Mouse (Mus musculus) E14TG2a.4 (cell line): Measurements from ENCODE around the gene Mcub.

ENCODE experiments used
- H3K27me3 ChIP-seq: 2 replicates; pipeline ENCODE4 v1.6.1; 2014; ENCODE audit warnings: low read length, control low read depth; ENCODE audit not compliant: insufficient read depth
- H3K36me3 ChIP-seq: 2 replicates; pipeline ENCODE4 v1.6.1; 2014; ENCODE audit warnings: low read length, control low read depth; ENCODE audit not compliant: insufficient read depth
- H3K4me1 ChIP-seq: replicated peaks from 2 replicates; pipeline ENCODE4 v1.6.1; 2014; ENCODE audit warnings: low read depth, low read length, control low read depth
- H3K4me3 ChIP-seq: replicated peaks from 2 replicates; pipeline ENCODE4 v1.5.1; 2014; ENCODE audit warnings: mild to moderate bottlenecking, low read length
- H3K9me3 ChIP-seq: 2 replicates; pipeline ENCODE4 v1.6.1; 2014; ENCODE audit warnings: low read length, control low read depth
- CTCF ChIP-seq: conservative IDR thresholded peaks from 2 replicates; pipeline ENCODE4 v1.5.1; 2014; ENCODE audit warnings: low read length
- NANOG ChIP-seq: IDR thresholded peaks from 2 replicates; pipeline ENCODE4 v1.6.1; 2014; ENCODE audit warnings: borderline replicate concordance, low read length, mixed read lengths
- POU5F1 ChIP-seq: IDR thresholded peaks from 2 replicates; pipeline ENCODE4 v1.6.1; 2014; ENCODE audit warnings: low read length, borderline replicate concordance

The Mcub gene

DNA sequence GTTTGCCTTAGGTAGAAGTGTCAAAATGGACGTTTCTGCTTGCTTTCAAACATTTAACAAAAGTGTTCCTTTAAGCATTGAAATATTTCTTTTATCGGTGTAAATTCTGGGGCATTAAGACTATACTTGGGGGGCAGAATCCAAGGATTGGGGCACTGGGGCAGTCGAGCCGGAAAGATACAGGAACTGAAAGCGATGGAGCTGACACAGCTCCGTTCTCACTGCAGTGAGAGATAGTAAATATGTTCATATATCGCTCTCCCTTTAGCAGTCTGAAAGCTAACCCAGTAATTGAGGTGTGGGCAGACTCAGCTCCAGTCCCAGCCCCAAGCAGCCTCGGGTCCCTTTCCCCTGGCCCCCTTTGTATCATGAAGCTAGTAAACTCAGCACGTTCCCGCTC is 975 bp downstream of the Mcub start:
- Histone ChIP-seq H3K4me1 (peaks cover 4% of the 10 kb centered on the region; the same call in 1 of the 2 replicates), H3K9me3 (peaks cover 29% of the 10 kb centered on the region), H3K27me3 (peaks cover 28% of the 10 kb centered on the region), H3K4me3 (peak overlapping the region; percentile 73), H3K36me3 (no peaks in the 10 kb centered on the region)
- TF ChIP-seq NANOG (no peak), POU5F1 (no peak), CTCF (no peak)

GRCm38 (mm10) chr3:129967874-129968273 is 2.1 kb downstream of the Mcub start:
- TF ChIP-seq POU5F1 (no peak), CTCF (no peak), NANOG (no peak)
- Histone ChIP-seq H3K27me3 (peaks cover 28% of the 10 kb centered on the region), H3K36me3 (no peaks in the 10 kb centered on the region), H3K4me1 (peaks cover 4% of the 10 kb centered on the region; the same call in 1 of the 2 replicates), H3K4me3 (no peak overlapping the region), H3K9me3 (peaks cover 23% of the 10 kb centered on the region)

GRCm38 (mm10) chr3:129964681-129965080 is 5.3 kb downstream of the Mcub start:
- TF ChIP-seq CTCF (no peak), NANOG (no peak), POU5F1 (no peak)
- Histone ChIP-seq H3K9me3 (no peaks in the 10 kb centered on the region), H3K36me3 (no peaks in the 10 kb centered on the region), H3K4me3 (no peak overlapping the region), H3K27me3 (peaks cover 22% of the 10 kb centered on the region), H3K4me1 (peaks cover 7% of the 10 kb centered on the region)

DNA sequence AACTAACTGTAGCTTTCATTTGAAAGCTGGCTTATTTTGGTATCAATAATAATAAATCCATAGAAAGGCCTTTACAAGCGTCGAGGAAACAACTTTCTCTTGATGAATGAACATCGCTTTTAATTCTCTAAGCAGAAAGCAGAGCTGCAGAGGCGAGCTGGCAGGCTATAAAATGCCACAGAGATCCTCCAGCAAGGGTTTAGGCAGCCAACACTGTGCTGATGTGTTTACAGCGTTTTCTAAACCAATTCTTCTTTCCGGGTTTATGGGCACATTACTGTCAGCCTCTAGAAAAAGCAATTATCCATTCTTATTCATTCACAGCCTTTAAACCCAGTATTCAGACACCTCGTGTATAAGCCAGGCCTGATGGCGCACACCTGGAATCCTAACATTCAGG is 7.5 kb downstream of the Mcub start:
- H3K27me3 ChIP-seq, result peaks cover 7% of the 10 kb centered on the region; the same call in 1 of the 2 replicates
- no peak for TF ChIP-seq POU5F1
- peaks cover 3% of the 10 kb centered on the region; the same call in 1 of the 2 replicates for H3K4me1 ChIP-seq
- no peak overlapping the region for H3K4me3 ChIP-seq
- H3K36me3 ChIP-seq, result no peaks in the 10 kb centered on the region
- no peaks in the 10 kb centered on the region for H3K9me3 ChIP-seq

DNA sequence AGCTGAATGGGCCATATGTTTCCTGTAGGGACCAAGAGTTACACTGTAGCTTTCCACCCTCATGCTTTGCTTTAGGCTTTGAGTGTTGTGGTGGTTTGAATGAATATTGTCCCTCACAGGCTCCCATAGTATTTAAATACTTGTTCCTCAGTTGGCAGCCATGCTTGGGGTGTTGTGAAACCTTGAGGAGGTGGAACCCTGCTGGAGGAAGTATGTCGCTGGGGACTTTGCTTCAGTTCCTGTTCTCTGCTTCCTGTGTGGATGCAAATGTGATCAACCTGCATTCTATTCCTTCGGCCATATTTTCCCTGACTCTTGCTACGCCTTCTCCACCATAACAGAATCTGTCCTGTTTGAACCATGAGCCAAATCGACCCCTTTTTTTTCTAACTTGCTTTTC is 16.7 kb downstream of the Mcub start:
- TF ChIP-seq POU5F1 (no peak), CTCF (no peak), NANOG (no peak)

DNA sequence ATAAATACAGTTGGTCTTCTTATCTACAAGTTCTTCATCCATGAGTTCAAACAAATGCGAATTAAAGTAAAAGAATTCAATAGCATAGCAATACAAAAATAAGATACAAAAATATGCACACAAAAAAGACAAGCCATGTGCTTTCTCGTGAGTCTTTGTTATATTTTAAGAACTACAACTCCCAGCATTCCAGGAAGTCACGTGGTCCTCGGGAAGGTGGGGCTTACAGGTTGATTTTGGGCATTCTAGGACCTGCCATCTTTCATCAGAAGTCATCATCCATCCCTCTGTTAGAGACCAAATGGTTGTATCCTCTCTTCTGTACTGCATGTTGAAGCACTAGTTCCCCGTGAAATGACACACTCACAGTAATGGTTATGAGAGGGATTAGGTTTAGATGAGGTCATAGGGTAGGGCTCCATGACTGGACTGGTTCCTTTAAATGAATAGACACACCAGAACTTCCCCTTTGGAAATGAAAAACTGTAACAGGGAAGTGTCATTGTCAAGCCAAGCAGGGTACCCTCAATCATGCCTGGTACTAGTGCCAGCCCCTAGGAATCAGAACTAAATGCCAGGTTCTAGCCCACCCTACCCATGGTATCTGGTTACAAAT is 20.7 kb downstream of the Mcub start:
- 0 out of 2 replicates have a peak, but pooled peaks cover 4% of the 10 kb centered on the region for H3K27me3 ChIP-seq
- H3K9me3 ChIP-seq, result no peaks in the 10 kb centered on the region
- no peaks in the 10 kb centered on the region for H3K4me1 ChIP-seq
- H3K36me3 ChIP-seq, result no peaks in the 10 kb centered on the region
- H3K4me3 ChIP-seq, result no peak overlapping the region
- TF ChIP-seq NANOG, result no peak
- no peak for TF ChIP-seq CTCF
- TF ChIP-seq POU5F1, result no peak

More for the DNA sequence above, 16.7 kb downstream of the Mcub start:
- Histone ChIP-seq H3K9me3 (no peaks in the 10 kb centered on the region), H3K36me3 (no peaks in the 10 kb centered on the region), H3K27me3 (no peaks in the 10 kb centered on the region), H3K4me3 (no peak overlapping the region), H3K4me1 (no peaks in the 10 kb centered on the region)

- Histone ChIP-seq H3K36me3 (no peaks in the 10 kb centered on the region), H3K4me3 (no peak overlapping the region), H3K4me1 (no peaks in the 10 kb centered on the region), H3K27me3 (0 out of 2 replicates have a peak, but pooled peaks cover 4% of the 10 kb centered on the region), H3K9me3 (no peaks in the 10 kb centered on the region)
- TF ChIP-seq CTCF (no peak), POU5F1 (no peak), NANOG (no peak)
Observed at GRCm38 (mm10) chr3:129948359-129948758, 21.6 kb downstream of the Mcub start.

DNA sequence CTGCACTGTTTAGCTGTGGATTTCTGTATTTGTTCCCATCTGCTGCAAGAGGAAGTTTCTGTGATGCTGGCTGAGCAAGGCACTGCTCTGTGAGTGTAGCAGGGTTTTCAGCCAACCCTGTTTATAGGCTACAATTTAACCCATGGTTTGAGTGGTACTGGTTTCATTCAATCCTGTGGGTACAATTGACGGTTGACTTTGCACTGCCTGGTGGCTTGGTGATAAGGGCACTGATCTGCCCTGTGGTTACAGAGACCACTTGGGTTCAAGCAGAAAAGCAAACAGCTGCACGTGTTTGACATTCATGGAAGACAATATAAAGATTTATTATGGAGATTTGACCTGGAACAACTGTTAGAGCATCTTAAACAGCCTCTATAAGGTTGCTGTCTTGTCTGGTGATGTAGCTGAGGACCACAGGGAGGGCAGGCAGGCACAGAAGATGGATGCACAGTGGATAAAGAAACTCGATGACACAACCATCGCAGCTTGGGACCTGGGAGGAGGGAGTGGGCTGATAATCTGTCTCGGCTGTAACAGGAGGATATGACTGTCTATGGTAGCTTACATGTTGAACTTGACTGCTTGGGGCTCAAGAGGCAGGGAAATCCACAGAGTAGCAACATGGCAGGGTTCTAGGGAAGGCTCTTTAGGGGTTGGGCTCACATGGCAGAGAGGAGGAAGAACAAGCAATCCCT is 23.6 kb downstream of the Mcub start:
- no peak for TF ChIP-seq NANOG
- no peak for TF ChIP-seq CTCF
- no peak for TF ChIP-seq POU5F1
- Histone ChIP-seq H3K36me3 (no peaks in the 10 kb centered on the region), H3K4me3 (no peak overlapping the region), H3K27me3 (0 out of 2 replicates have a peak, but pooled peaks cover 4% of the 10 kb centered on the region), H3K9me3 (no peaks in the 10 kb centered on the region), H3K4me1 (no peaks in the 10 kb centered on the region)
